In the genomic region with DNA sequence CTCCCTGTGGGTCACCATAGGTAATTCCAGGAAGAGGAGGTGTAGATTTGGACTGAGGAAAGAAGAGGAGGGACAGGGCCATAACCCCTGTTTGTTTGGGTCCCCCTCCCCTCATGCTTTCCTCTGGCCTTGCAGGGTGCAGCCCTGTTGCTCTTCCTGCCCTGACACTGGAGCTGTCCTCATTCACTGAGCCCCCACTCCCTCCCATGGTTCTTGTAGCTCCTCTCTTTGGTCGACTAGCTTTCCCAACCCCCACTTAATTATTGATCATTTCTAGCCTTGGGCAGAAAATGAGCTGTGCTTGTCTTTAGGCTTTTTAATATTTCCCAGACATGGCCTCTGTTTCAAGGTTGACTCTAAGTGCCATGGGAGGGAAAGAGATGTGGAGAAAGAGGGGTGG, we compare ENCODE assay signal across 8 mouse cellular contexts. TPM values are rescaled to one million over a fixed set of nuclear protein-coding genes. Genes with fewer than 3 reads are reported as not detected.
DNase-seq lines count a peak whose midpoint lies in the region; ATAC-seq and TF ChIP-seq lines count a peak whose summit lies in the region.

No protein-coding gene starts in this region.

- peak overlapping the region; percentile 58 for H3K4me3 ChIP-seq in kidney, postnatal 0 days (replicated peaks; ENCODE audit: low read depth, low read length)
- peak overlapping the region; percentile 77 for H3K4me3 ChIP-seq in embryonic facial prominence, embryonic 13.5 days
- peak overlapping the region; percentile 71 for H3K4me3 ChIP-seq in intestine, embryonic 16.5 days (ENCODE audit: low read length)
- peak overlapping the region; percentile 56 for H3K4me3 ChIP-seq in neural tube, embryonic 15.5 days (replicated peaks)

- H3K36me3 ChIP-seq in kidney, postnatal 0 days (ENCODE audit: insufficient read depth, low read length): peaks cover 15% of the 10 kb centered on the region; the same call in 1 of the 2 replicates
- peaks cover 25% of the 10 kb centered on the region for H3K36me3 ChIP-seq in embryonic facial prominence, embryonic 13.5 days
- no peaks in the 10 kb centered on the region; the same call in 1 of the 2 replicates for H3K36me3 ChIP-seq in intestine, embryonic 16.5 days (ENCODE audit: control insufficient read depth, insufficient read depth, low read length)
- peaks cover 15% of the 10 kb centered on the region for H3K36me3 ChIP-seq in neural tube, embryonic 15.5 days

- 13% methylated on average over 1 of the region's 1 CpGs for WGBS in kidney, postnatal 0 days
- WGBS in embryonic facial prominence, embryonic 13.5 days: 3% methylated on average over 1 of the region's 1 CpGs
- 11% methylated on average over 1 of the region's 1 CpGs for WGBS in intestine, embryonic 16.5 days
- 9% methylated on average over 1 of the region's 1 CpGs for WGBS in neural tube, embryonic 15.5 days

- peak overlapping the region; percentile 97 for H3K27ac ChIP-seq in kidney, postnatal 0 days
- H3K27ac ChIP-seq in embryonic facial prominence, embryonic 13.5 days: peak overlapping the region; percentile 98; the same call in 1 of the 2 replicates
- 0 out of 2 replicates have a peak overlapping the region, but pooled peaks have one; percentile 97 for H3K27ac ChIP-seq in intestine, embryonic 16.5 days (ENCODE audit: low read length)
- H3K27ac ChIP-seq in neural tube, embryonic 15.5 days (replicated peaks): peak overlapping the region; percentile 86

- peak overlapping the region; percentile 77 for H3K9ac ChIP-seq in kidney, postnatal 0 days (ENCODE audit: low read depth, low read length)
- H3K9ac ChIP-seq in embryonic facial prominence, embryonic 13.5 days: peak overlapping the region; percentile 87
- peak overlapping the region; percentile 88 for H3K9ac ChIP-seq in intestine, embryonic 16.5 days (ENCODE audit: low read depth, low read length)
- H3K9ac ChIP-seq in neural tube, embryonic 15.5 days (replicated peaks): peak overlapping the region; percentile 60

- TF ChIP-seq CTCF in kidney, postnatal 0 days (IDR thresholded peaks at IDR 0.05; ENCODE audit: low read depth): no peak

- no peak for DNase-seq in kidney, postnatal 0 days (ENCODE audit: low spot score)
- no peak for DNase-seq in kidney, postnatal 10 days
- no peak for DNase-seq in layer of hippocampus, adult 8-10 months (ENCODE audit: low spot score in 2 of 2)
- no peak for DNase-seq in urinary bladder, adult 2 months (ENCODE audit: low spot score)

- H3K9me3 ChIP-seq in kidney, postnatal 0 days (replicated peaks; ENCODE audit: low read length): no peaks in the 10 kb centered on the region
- H3K9me3 ChIP-seq in embryonic facial prominence, embryonic 13.5 days: no peaks in the 10 kb centered on the region
- H3K9me3 ChIP-seq in intestine, embryonic 16.5 days (ENCODE audit: control insufficient read depth, low read length): no peaks in the 10 kb centered on the region
- H3K9me3 ChIP-seq in neural tube, embryonic 15.5 days (replicated peaks): no peaks in the 10 kb centered on the region

- H3K4me2 ChIP-seq in kidney, postnatal 0 days (ENCODE audit: low read length): peak overlapping the region; percentile 75
- peak overlapping the region; percentile 83 for H3K4me2 ChIP-seq in embryonic facial prominence, embryonic 13.5 days
- H3K4me2 ChIP-seq in intestine, embryonic 16.5 days (ENCODE audit: low read depth, low read length): peak overlapping the region; percentile 75
- peak overlapping the region; percentile 76 for H3K4me2 ChIP-seq in neural tube, embryonic 15.5 days

- no peaks in the 10 kb centered on the region for H3K27me3 ChIP-seq in kidney, postnatal 0 days (ENCODE audit: insufficient read depth, low read length)
- H3K27me3 ChIP-seq in embryonic facial prominence, embryonic 13.5 days: no peaks in the 10 kb centered on the region
- H3K27me3 ChIP-seq in intestine, embryonic 16.5 days (replicated peaks; ENCODE audit: control insufficient read depth, insufficient read depth, low read length): no peaks in the 10 kb centered on the region
- H3K27me3 ChIP-seq in neural tube, embryonic 15.5 days (replicated peaks): no peaks in the 10 kb centered on the region

- peaks cover 20% of the 10 kb centered on the region for H3K4me1 ChIP-seq in kidney, postnatal 0 days (replicated peaks; ENCODE audit: insufficient read depth, low read length)
- peaks cover 25% of the 10 kb centered on the region for H3K4me1 ChIP-seq in embryonic facial prominence, embryonic 13.5 days
- H3K4me1 ChIP-seq in intestine, embryonic 16.5 days (ENCODE audit: control insufficient read depth, insufficient read depth, low read length): peaks cover 27% of the 10 kb centered on the region
- H3K4me1 ChIP-seq in neural tube, embryonic 15.5 days: peaks cover 36% of the 10 kb centered on the region

- no peak for ATAC-seq in kidney, postnatal 0 days (replicated peaks; ENCODE audit: low FRiP score, low read depth)
- no peak for ATAC-seq in embryonic facial prominence, embryonic 13.5 days (ENCODE audit: insufficient number of reproducible peaks, insufficient read depth, low FRiP score, low TSS enrichment, low read depth)
- ATAC-seq in intestine, embryonic 16.5 days: no peak
- no peak for ATAC-seq in neural tube, embryonic 15.5 days (ENCODE audit: low FRiP score)
- ATAC-seq in megakaryocyte progenitor cell, adult 5-6 weeks (replicated peaks; ENCODE audit: poor library complexity): no peak

RNA-seq across cellular contexts. Expression of gene Prune1, which starts 2.2 kb away (rescaled TPM):
- 20.1 and 20.3 TPM in 2 replicates for polyA plus RNA-seq in kidney, postnatal 0 days (2015; fragmentation: Nextera tagmentation; extraction: Ambion mirVana)
- 21.6 and 23.5 TPM in 2 replicates for polyA plus RNA-seq in embryonic facial prominence, embryonic 13.5 days (2015; fragmentation: Nextera tagmentation; extraction: Ambion mirVana)
- polyA plus RNA-seq in intestine, embryonic 16.5 days (2015; fragmentation: Nextera tagmentation; extraction: Ambion mirVana): 15.0 and 16.1 TPM in 2 replicates
- polyA plus RNA-seq in neural tube, embryonic 15.5 days (2015; fragmentation: Nextera tagmentation; extraction: Ambion mirVana): 57.3 and 61.7 TPM in 2 replicates
- 10 to 100 TPM; 19.2 to 22.4 (median 21.0) TPM for total RNA-seq in layer of hippocampus, adult 8-10 months (2022)
- 19.2 and 20.3 TPM in 2 replicates for polyA plus RNA-seq in urinary bladder, adult 2 months (2012; rRNA removed)
- total RNA-seq in megakaryocyte progenitor cell, adult 5-6 weeks (2015): 14.8 and 15.2 TPM in 2 replicates
- total RNA-seq in megakaryocyte progenitor cell, adult 5-6 weeks (2017): 7.8 and 11.8 TPM in 2 replicates

RNA-seq across cellular contexts. Expression of gene Mindy1, which starts 2.9 kb away (rescaled TPM):
- polyA plus RNA-seq in kidney, postnatal 0 days (2015; fragmentation: Nextera tagmentation; extraction: Ambion mirVana): 72.6 and 73.2 TPM in 2 replicates
- polyA plus RNA-seq in embryonic facial prominence, embryonic 13.5 days (2015; fragmentation: Nextera tagmentation; extraction: Ambion mirVana): 41.4 and 42.9 TPM in 2 replicates
- polyA plus RNA-seq in intestine, embryonic 16.5 days (2015; fragmentation: Nextera tagmentation; extraction: Ambion mirVana): 39.8 and 41.4 TPM in 2 replicates
- 37.3 and 37.4 TPM in 2 replicates for polyA plus RNA-seq in neural tube, embryonic 15.5 days (2015; fragmentation: Nextera tagmentation; extraction: Ambion mirVana)
- 10 to 100 TPM; 20.7 to 28.4 (median 23.9) TPM for total RNA-seq in layer of hippocampus, adult 8-10 months (2022)
- polyA plus RNA-seq in urinary bladder, adult 2 months (2012; rRNA removed): 69.7 and 79.9 TPM in 2 replicates
- total RNA-seq in megakaryocyte progenitor cell, adult 5-6 weeks (2015): 30.9 and 33.2 TPM in 2 replicates
- total RNA-seq in megakaryocyte progenitor cell, adult 5-6 weeks (2017): 22.7 and 23.6 TPM in 2 replicates

RNA-seq across cellular contexts. Expression of gene Anxa9, which starts 22.9 kb away (rescaled TPM):
- polyA plus RNA-seq in kidney, postnatal 0 days (2015; fragmentation: Nextera tagmentation; extraction: Ambion mirVana): 9.9 and 10.1 TPM in 2 replicates
- 1.7 and 2.4 TPM in 2 replicates for polyA plus RNA-seq in embryonic facial prominence, embryonic 13.5 days (2015; fragmentation: Nextera tagmentation; extraction: Ambion mirVana)
- polyA plus RNA-seq in intestine, embryonic 16.5 days (2015; fragmentation: Nextera tagmentation; extraction: Ambion mirVana): 1.9 and 2.0 TPM in 2 replicates
- 0.40 and 0.41 TPM in 2 replicates for polyA plus RNA-seq in neural tube, embryonic 15.5 days (2015; fragmentation: Nextera tagmentation; extraction: Ambion mirVana)
- 1 to 10 TPM in 2 of 4 experiments, under 1 TPM in 2; 0.85 to 1.4 (median 1.2) TPM for total RNA-seq in layer of hippocampus, adult 8-10 months (2022)
- 6.5 and 7.6 TPM in 2 replicates for polyA plus RNA-seq in urinary bladder, adult 2 months (2012; rRNA removed)
- 11.2 and 15.9 TPM in 2 replicates for total RNA-seq in megakaryocyte progenitor cell, adult 5-6 weeks (2015)
- total RNA-seq in megakaryocyte progenitor cell, adult 5-6 weeks (2017): 5.5 and 7.0 TPM in 2 replicates

RNA-seq across cellular contexts. Expression of gene Cers2, which starts 30.5 kb away (rescaled TPM):
- polyA plus RNA-seq in kidney, postnatal 0 days (2015; fragmentation: Nextera tagmentation; extraction: Ambion mirVana): 172 and 186 TPM in 2 replicates
- 168 and 170 TPM in 2 replicates for polyA plus RNA-seq in embryonic facial prominence, embryonic 13.5 days (2015; fragmentation: Nextera tagmentation; extraction: Ambion mirVana)
- 165 and 168 TPM in 2 replicates for polyA plus RNA-seq in intestine, embryonic 16.5 days (2015; fragmentation: Nextera tagmentation; extraction: Ambion mirVana)
- polyA plus RNA-seq in neural tube, embryonic 15.5 days (2015; fragmentation: Nextera tagmentation; extraction: Ambion mirVana): 93.4 and 102 TPM in 2 replicates
- total RNA-seq in layer of hippocampus, adult 8-10 months (2022): 10 to 100 TPM; 49.1 to 65.7 (median 61.2) TPM
- 119 and 126 TPM in 2 replicates for polyA plus RNA-seq in urinary bladder, adult 2 months (2012; rRNA removed)
- total RNA-seq in megakaryocyte progenitor cell, adult 5-6 weeks (2015): 193 and 203 TPM in 2 replicates
- 91.3 and 98.4 TPM in 2 replicates for total RNA-seq in megakaryocyte progenitor cell, adult 5-6 weeks (2017)

RNA-seq across cellular contexts. Expression of gene Bnipl, which starts 33.1 kb away (rescaled TPM):
- polyA plus RNA-seq in kidney, postnatal 0 days (2015; fragmentation: Nextera tagmentation; extraction: Ambion mirVana): 0.82 and 1.6 TPM in 2 replicates
- 4.9 and 6.2 TPM in 2 replicates for polyA plus RNA-seq in embryonic facial prominence, embryonic 13.5 days (2015; fragmentation: Nextera tagmentation; extraction: Ambion mirVana)
- polyA plus RNA-seq in intestine, embryonic 16.5 days (2015; fragmentation: Nextera tagmentation; extraction: Ambion mirVana): 0.51 and 0.72 TPM in 2 replicates
- polyA plus RNA-seq in neural tube, embryonic 15.5 days (2015; fragmentation: Nextera tagmentation; extraction: Ambion mirVana): 0.29 TPM in 1 of 2 replicates, not detected in the other
- total RNA-seq in layer of hippocampus, adult 8-10 months (2022): under 1 TPM in 3 of 4 experiments, not detected in 1; 0.43 to 0.95 (median 0.63) TPM
- 13.5 and 15.1 TPM in 2 replicates for polyA plus RNA-seq in urinary bladder, adult 2 months (2012; rRNA removed)
- not detected in 2 replicates for total RNA-seq in megakaryocyte progenitor cell, adult 5-6 weeks (2015)
- not detected in 2 replicates for total RNA-seq in megakaryocyte progenitor cell, adult 5-6 weeks (2017)
